Mouse (Mus musculus) hindbrain, embryonic 14.5 days (tissue): ENCODE data around the gene Tmem41b. TPM values are rescaled to one million over a fixed set of nuclear protein-coding genes. Genes with fewer than 3 reads are reported as not detected.

Experiments used
- ATAC-seq: fragments of 200-750 bp; cut with Nextera tagmentation; 2 replicates; pipeline ENCODE4 v1.8.0; 2017; ENCODE audit warnings: moderate number of reproducible peaks, mild to moderate bottlenecking, moderate TSS enrichment, moderate library complexity; ENCODE audit not compliant: low FRiP score
- DNase-seq: peaks from one replicate; pipeline ENCODE4 v3.0.0-alpha.2; 2015; ENCODE audit warnings: low spot score
- H3K27ac ChIP-seq: fragments of 300-500 bp; sonication (generic); 2 replicates; pipeline ENCODE4 v1.5.1; 2014; ENCODE audit warnings: mild to moderate bottlenecking, moderate library complexity
- H3K27me3 ChIP-seq: fragments of 300-500 bp; sonication (generic); 2 replicates; pipeline ENCODE4 v1.6.1; 2014; ENCODE audit warnings: mild to moderate bottlenecking, low read length, mixed read lengths; ENCODE audit not compliant: control insufficient read depth, insufficient read depth
- H3K36me3 ChIP-seq: fragments of 300-500 bp; sonication (generic); replicated peaks from 2 replicates; pipeline ENCODE4 v1.6.1; 2014; ENCODE audit not compliant: control insufficient read depth, insufficient read depth
- H3K4me1 ChIP-seq: fragments of 300-500 bp; sonication (generic); replicated peaks from 2 replicates; pipeline ENCODE4 v1.6.1; 2014; ENCODE audit warnings: antibody characterized with exemption, low read length, mixed read lengths; ENCODE audit not compliant: control insufficient read depth, insufficient read depth
- H3K4me2 ChIP-seq: fragments of 300-500 bp; sonication (generic); replicated peaks from 2 replicates; pipeline ENCODE4 v1.6.1; 2014; ENCODE audit warnings: mild to moderate bottlenecking, moderate library complexity
- H3K4me3 ChIP-seq: fragments of 300-500 bp; sonication (generic); replicated peaks from 2 replicates; pipeline ENCODE4 v1.5.1; 2014; ENCODE audit warnings: mild to moderate bottlenecking, low read length
- H3K9ac ChIP-seq: fragments of 300-500 bp; sonication (generic); 2 replicates; pipeline ENCODE4 v1.6.1; 2014
- H3K9me3 ChIP-seq: fragments of 300-500 bp; sonication (generic); 2 replicates; pipeline ENCODE4 v1.6.1; 2016; ENCODE audit warnings: low read length; ENCODE audit not compliant: control insufficient read depth
- WGBS: fragments of 180-500 bp; shearing (Covaris S2); extraction: QIAGEN DNeasy Blood & Tissue Kit; methylation state at CpG from one replicate; pipeline ENCODE4 v1.1.7; 2014; 5-methylcytosine and 5-hydroxymethylcytosine counted together
- polyA plus RNA-seq: library from polyadenylated mRNA; unstranded; fragments of >200 nt; fragmentation: Nextera tagmentation; extraction: Ambion mirVana; gene quantifications from 2 replicates; pipeline ENCODE4 v1.2.1, GENCODE M21; 2014

Gene Tmem41b
- polyA plus RNA-seq, 1 experiment from 2014 or later, result 71.2 TPM

DNA sequence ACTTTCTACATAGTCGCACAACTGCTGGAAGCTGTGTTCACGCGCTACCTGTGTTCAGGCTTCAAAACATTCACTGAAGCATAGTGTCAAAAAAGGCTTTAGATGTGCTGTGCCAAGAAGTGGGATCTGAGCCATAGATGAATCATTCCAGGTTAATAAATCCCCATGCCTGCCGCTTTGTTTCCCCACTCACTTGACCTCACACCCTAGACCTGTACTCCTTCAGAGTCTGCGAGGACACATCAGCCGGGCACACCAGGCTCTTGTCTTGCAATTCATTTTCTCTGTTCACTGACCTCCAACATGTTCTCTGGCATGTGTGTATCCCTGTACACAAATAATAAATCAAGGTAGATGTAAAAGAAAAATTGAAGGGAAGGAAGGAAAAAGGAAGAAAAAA lies 22.4 kb upstream of the Tmem41b start:
- WGBS, result 92% methylated on average over 6 of the region's 6 CpGs
- DNase-seq, result no peak

DNA sequence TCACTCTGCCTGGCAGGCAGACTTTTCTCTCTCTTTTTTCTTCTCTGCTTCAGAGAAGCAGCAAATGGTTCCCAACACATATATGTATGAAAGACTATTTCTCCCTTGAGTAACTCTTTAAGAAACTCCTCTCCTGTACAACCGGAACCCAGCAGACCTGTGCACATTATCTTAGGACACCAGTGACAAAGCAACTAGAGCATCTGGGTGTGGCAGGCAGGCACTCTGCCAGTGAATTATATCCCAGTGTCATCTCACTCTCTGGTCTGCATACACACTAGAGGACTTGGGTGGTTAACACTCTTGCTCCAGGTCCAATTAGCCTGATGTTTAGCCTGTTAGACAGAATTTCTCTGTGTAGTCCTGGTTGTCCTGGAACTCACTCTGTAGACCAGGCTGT lies 21.8 kb upstream of the Tmem41b start:
- H3K9me3 ChIP-seq, result no peaks in the 10 kb centered on the region
- WGBS, result 92% methylated on average over 1 of the region's 1 CpGs
- H3K9ac ChIP-seq, result no peak overlapping the region
- no peaks in the 10 kb centered on the region for H3K27me3 ChIP-seq
- H3K27ac ChIP-seq, result no peak overlapping the region
- H3K4me2 ChIP-seq, result no peak overlapping the region
- ATAC-seq (no peak), DNase-seq (no peak)
- H3K36me3 ChIP-seq, result no peaks in the 10 kb centered on the region
- H3K4me1 ChIP-seq, result no peaks in the 10 kb centered on the region
- H3K4me3 ChIP-seq, result no peak overlapping the region

More for the DNA sequence above, 22.4 kb upstream of the Tmem41b start:
- Histone ChIP-seq H3K4me3 (no peak overlapping the region), H3K36me3 (no peaks in the 10 kb centered on the region), H3K9ac (no peak overlapping the region), H3K4me1 (no peaks in the 10 kb centered on the region), H3K9me3 (no peaks in the 10 kb centered on the region), H3K27me3 (no peaks in the 10 kb centered on the region), H3K27ac (no peak overlapping the region), H3K4me2 (no peak overlapping the region)
- no peak for ATAC-seq

DNA sequence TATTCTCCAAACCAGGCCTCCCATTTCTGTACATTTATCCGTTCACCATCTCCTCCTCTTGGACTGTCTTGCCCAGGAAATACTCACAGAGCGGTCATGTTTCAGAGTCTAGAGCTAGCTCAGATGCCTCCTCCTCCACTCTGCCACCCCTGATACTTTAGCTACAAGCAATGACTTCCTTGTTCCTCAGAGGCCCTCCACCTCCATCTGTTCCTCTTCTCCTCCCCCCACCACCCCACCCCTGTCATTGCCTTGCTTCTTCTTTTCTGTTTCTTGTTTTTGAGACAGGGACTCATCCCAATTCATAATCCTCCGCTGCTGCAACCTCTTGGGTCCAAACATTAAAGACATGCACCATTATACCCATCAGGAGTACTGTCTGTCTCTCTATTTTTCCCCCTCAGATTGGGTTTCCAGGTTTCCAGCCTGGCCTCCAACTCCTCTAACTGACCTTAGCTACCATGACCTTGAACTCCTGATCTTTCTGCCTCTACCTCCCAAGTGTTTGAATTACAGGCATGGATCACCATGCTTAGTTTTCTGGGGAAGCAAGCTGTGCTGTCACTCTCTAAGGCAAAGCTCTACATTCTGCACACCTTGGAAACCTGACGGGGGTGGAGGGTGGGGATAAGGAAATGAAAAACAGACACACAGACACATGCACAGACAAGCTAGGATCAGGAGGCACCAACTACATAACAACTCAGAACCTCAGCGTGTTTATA lies 19.9 kb upstream of the Tmem41b start:
- no peak for DNase-seq
- no peak for ATAC-seq
- Histone ChIP-seq H3K4me3 (no peak overlapping the region), H3K36me3 (no peaks in the 10 kb centered on the region), H3K27me3 (no peaks in the 10 kb centered on the region), H3K27ac (no peak overlapping the region), H3K4me2 (no peak overlapping the region), H3K4me1 (no peaks in the 10 kb centered on the region), H3K9me3 (no peaks in the 10 kb centered on the region), H3K9ac (no peak overlapping the region)
- 85% methylated on average over 5 of the region's 5 CpGs for WGBS

DNA sequence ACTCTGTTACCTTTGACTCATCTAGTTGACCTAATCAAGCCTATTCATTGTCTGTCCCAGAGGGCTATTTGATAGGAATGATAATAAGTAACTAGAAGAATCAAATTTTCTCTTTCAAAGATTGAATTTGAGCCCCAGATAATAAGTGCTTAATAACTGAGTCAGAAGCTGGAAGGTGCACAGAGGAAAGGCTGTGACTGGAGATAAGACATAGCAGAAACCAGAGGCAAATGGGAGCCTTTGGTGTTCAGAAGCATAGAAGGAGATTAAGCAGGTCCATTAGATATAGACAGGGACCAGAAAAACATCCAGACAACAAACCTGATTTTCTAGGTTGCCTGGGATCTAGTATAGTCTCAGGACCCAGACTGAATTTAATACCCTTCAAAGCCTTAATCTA lies 19.2 kb upstream of the Tmem41b start:
- Histone ChIP-seq H3K4me2 (no peak overlapping the region), H3K9me3 (no peaks in the 10 kb centered on the region)
- ATAC-seq, result no peak

DNA sequence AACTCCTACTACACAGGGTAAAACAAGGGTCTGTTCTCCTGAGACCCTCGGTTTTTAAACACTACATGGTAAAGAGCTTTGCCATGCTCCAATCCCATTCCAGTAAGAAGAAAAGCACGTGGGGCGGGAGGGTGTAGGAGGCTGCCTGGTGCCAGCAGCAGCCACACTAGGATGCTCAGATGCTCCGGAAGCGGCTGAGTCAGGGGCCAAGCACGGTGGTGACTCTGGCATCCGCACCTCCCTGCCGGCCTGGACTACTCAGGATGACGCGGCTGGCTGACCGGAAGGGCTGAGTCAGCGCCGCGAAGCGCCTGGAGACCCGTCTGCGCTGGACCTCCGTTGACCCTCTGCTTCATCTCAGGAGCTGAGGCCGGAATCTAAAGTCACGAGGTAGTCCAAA lies 16.2 kb upstream of the Tmem41b start:
- no peaks in the 10 kb centered on the region for H3K36me3 ChIP-seq
- 0 out of 2 replicates have a peak overlapping the region, but pooled peaks have one; percentile 16 for H3K9ac ChIP-seq
- H3K4me3 ChIP-seq, result 0 out of 2 replicates have a peak overlapping the region, but pooled peaks have one; percentile 12
- 25% methylated on average over 20 of the region's 20 CpGs for WGBS
- H3K27ac ChIP-seq, result no peak overlapping the region
- no peak for DNase-seq
- no peaks in the 10 kb centered on the region for H3K9me3 ChIP-seq
- no peaks in the 10 kb centered on the region for H3K27me3 ChIP-seq
- no peak for ATAC-seq
- H3K4me2 ChIP-seq, result peak overlapping the region; percentile 47
- H3K4me1 ChIP-seq, result no peaks in the 10 kb centered on the region

More for the DNA sequence above, 19.2 kb upstream of the Tmem41b start:
- H3K36me3 ChIP-seq, result no peaks in the 10 kb centered on the region
- no peak for DNase-seq
- H3K4me3 ChIP-seq, result no peak overlapping the region
- no peak overlapping the region for H3K27ac ChIP-seq
- no peak overlapping the region for H3K9ac ChIP-seq
- no peaks in the 10 kb centered on the region for H3K4me1 ChIP-seq
- no peaks in the 10 kb centered on the region for H3K27me3 ChIP-seq

DNA sequence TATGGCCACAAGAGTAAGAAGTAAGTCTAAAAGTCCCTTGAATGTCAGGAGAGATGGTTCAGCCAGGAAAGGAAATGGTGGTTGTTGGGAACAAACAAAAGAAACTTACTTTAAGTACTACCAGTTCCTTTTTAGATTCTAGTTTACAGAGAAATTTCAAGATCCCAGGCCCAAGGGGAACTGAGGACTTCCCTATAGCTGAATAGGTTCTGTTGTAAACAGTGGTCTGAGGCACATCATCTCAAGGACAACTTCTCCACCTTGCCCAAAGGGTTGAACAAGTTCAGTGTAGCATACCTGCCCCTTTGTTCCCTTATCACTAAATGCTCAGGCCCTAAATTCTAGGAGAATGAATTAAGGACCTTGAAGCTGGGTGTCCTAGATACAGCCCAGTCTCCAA lies 15.4 kb upstream of the Tmem41b start:
- no peak for ATAC-seq
- no peak overlapping the region for H3K27ac ChIP-seq

DNA sequence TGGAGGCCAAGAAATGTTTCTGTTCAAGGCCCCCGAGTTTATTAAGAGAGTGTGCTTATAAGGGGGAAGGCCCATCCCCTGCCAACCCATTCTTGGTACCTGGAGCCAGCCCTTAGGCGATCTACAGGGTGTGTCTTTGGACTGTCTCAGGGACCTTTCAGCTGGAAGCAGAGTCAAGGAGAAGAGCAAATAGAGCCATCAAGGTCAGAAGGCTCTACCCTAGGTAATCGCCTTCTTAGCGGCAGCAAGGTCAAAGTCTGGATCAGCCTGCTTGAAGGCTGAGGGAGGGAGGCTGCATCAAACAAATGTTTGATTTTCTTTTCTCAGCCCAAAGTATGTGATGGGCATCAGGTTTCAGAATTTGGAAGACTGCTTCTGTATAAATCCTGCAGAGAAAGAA lies 11.7 kb upstream of the Tmem41b start:
- DNase-seq (no peak), ATAC-seq (no peak)
- Histone ChIP-seq H3K4me2 (no peak overlapping the region), H3K36me3 (no peaks in the 10 kb centered on the region), H3K9ac (no peak overlapping the region), H3K27ac (no peak overlapping the region), H3K27me3 (no peaks in the 10 kb centered on the region), H3K4me3 (no peak overlapping the region), H3K9me3 (no peaks in the 10 kb centered on the region), H3K4me1 (no peaks in the 10 kb centered on the region)
- 87% methylated on average over 4 of the region's 4 CpGs for WGBS

More for the DNA sequence above, 15.4 kb upstream of the Tmem41b start:
- Histone ChIP-seq H3K9ac (no peak overlapping the region), H3K4me1 (no peaks in the 10 kb centered on the region), H3K4me2 (no peak overlapping the region), H3K27me3 (no peaks in the 10 kb centered on the region), H3K4me3 (no peak overlapping the region), H3K36me3 (no peaks in the 10 kb centered on the region), H3K9me3 (no peaks in the 10 kb centered on the region)
- no peak for DNase-seq

DNA sequence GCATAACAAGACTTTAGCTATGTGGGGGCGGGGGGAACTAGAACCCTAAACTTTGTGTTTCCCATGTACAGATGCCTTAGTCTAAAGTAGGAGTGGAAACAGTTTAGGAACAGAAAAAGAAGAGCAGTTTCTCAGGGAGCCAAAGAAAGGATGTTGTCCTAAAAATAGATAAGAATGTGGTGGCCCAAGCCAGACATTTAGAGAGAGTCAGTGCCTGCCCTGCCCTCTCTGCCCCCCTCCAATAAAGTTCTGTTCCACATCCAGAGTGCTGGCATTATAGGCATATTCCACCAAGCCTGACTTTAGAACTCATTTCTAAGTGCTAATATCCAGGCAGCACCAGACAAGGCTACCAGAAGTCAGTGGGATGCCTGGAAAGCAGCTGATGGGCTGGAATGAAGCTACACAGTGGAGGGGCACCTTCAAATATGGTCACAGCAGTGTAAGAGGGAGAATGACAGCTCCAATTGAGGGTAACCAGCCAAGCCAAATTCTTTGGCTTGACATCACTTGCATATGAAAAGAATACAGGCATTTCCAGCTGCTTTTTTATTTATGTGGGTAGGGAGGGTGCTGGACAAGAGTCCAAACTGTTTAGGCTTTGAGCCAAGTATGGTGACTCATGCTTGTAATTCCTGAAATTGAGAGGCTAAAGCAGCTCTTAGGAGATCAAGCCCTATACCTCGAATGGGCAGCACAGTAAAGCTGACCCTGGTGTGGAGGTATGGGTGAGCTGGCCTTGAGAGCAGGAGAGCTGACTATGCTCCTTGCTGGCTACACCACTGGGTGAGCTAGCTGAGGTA lies 6.6 kb upstream of the Tmem41b start:
- Histone ChIP-seq H3K4me3 (no peak overlapping the region), H3K4me1 (no peaks in the 10 kb centered on the region), H3K27ac (no peak overlapping the region), H3K4me2 (no peak overlapping the region), H3K9ac (no peak overlapping the region), H3K27me3 (no peaks in the 10 kb centered on the region), H3K9me3 (no peaks in the 10 kb centered on the region), H3K36me3 (no peaks in the 10 kb centered on the region)
- 63% methylated on average over 2 of the region's 2 CpGs for WGBS
- ATAC-seq, result peak; percentile 74; the same call in 1 of the 2 replicates
- peak; percentile 39 for DNase-seq

DNA sequence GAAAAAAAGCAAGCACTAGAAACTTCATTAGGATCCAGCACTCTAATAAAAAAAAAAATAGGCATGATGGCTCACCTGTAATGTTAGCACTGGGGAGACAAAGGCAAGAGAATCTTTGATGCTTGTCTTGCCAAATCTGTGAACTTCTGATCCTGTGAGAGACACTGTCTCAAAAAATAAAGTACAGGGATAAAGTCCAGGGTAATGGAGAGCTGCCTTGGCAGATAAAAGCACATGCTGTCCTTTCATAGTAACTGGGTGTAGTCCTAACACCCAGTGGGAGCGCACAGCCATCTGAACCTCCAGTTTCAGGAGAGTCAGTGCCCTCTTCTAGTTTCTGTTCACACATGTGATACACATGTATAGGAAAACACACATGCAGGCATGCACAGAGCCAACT lies 4.6 kb upstream of the Tmem41b start:
- H3K9ac ChIP-seq, result no peak overlapping the region
- no peaks in the 10 kb centered on the region for H3K9me3 ChIP-seq
- ATAC-seq (no peak), DNase-seq (no peak)
- no peak overlapping the region for H3K4me2 ChIP-seq
- no peaks in the 10 kb centered on the region for H3K27me3 ChIP-seq
- WGBS, result 94% methylated on average over 1 of the region's 1 CpGs
- H3K4me1 ChIP-seq, result no peaks in the 10 kb centered on the region
- H3K27ac ChIP-seq, result no peak overlapping the region
- no peaks in the 10 kb centered on the region for H3K36me3 ChIP-seq
- H3K4me3 ChIP-seq, result no peak overlapping the region
